Mouse (Mus musculus): Measurements from ENCODE around the gene BC004004. TPM values are rescaled to one million over a fixed set of nuclear protein-coding genes. Genes with fewer than 3 reads are reported as not detected.
"Not testable (repeated sequence)": the region's sequence is repeated elsewhere in the genome, so short reads cannot be mapped to it uniquely, and the experiment has no call there.

The BC004004 gene
- polyA plus RNA-seq, 1 experiment from 2014 or later, result 79.2 TPM

DNA sequence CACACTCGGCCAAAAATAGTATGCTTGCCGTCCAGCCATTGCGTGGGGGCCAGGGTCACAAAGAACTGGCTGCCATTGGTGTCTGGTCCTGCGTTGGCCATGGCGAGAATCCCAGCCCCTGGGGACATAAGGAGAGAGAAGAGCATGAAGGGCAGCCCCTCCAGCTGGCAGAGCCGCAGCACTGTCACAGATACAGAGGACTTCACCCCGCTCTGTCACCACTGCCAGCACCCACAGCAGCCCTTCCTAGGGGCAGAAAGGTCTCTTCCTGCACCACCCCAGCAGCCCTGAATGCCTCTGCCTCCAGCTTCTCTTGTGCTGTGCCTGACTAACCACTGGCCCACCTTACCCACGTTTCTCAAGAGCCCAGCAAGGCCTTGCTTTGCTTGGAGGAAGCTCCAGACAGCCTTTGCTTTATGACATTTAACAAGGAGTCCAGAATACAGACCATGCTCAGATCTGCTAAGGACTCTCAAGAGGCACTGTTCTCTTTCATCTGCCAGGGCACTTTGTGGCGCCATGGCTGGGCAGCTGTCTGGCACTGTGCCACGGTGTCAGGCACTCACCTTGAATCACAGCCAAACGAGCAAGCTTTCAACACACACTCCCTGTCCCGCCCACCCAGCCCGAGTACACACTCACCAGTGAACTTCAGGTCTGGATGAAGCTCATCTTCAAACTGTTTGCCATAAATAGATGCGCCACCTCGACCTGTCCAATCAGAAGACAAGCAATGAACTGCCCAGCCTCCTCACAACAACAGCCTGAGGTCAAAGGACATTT, 16.8 kb upstream of the BC004004 start:
- Histone ChIP-seq H3K36me3 (peaks cover 65% of the 10 kb centered on the region), H3K27ac (peak overlapping the region; percentile 80)
- 71% methylated on average over 15 of the region's 15 CpGs for WGBS

DNA sequence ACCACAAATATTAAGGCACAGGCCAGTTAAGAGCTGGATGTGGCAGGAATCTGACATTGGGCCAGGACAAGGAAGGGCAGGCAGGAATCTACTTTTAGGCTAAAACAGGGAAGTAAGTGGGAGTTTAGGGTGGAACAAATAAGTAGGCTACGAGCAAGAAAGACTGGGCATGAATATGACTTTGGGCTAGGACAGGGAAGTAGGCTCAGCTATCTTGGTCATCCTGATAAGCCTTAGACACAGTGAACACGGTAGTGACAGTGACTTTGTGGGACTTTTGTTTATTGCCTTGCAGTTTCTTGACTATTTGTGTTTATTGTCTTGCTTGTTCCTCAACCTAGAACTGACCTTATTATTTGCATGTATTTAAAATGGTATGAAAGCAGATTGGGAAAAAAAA, 15.4 kb upstream of the BC004004 start:
- no peak for DNase-seq (ENCODE audit: low spot score)
- Histone ChIP-seq H3K4me3 (no peak overlapping the region), H3K27ac (peak overlapping the region; percentile 77), H3K36me3 (peaks cover 78% of the 10 kb centered on the region), H3K9me3 (no peaks in the 10 kb centered on the region), H3K4me1 (peaks cover 86% of the 10 kb centered on the region), H3K27me3 (ENCODE audit: insufficient read depth, poor library complexity, severe bottlenecking) (no peaks in the 10 kb centered on the region)
- 68% methylated on average over 2 of the region's 2 CpGs for WGBS

More for the DNA sequence above, 16.8 kb upstream of the BC004004 start:
- H3K4me1 ChIP-seq, result peaks cover 77% of the 10 kb centered on the region
- H3K9me3 ChIP-seq, result no peaks in the 10 kb centered on the region
- H3K27me3 ChIP-seq (ENCODE audit: insufficient read depth, poor library complexity, severe bottlenecking), result no peaks in the 10 kb centered on the region
- DNase-seq (ENCODE audit: low spot score), result peak; percentile 88
- H3K4me3 ChIP-seq, result peak overlapping the region; percentile 25

GRCm38 (mm10) chr17:29253684-29254083, 14.9 kb upstream of the BC004004 start:
- H3K27me3 ChIP-seq (ENCODE audit: insufficient read depth, poor library complexity, severe bottlenecking), result no peaks in the 10 kb centered on the region
- WGBS, result 48% methylated on average over 9 of the region's 9 CpGs
- H3K27ac ChIP-seq, result peak overlapping the region; percentile 77
- no peak for DNase-seq (ENCODE audit: low spot score)
- 0 out of 2 replicates have a peak overlapping the region, but pooled peaks have one; percentile 17 for H3K4me3 ChIP-seq
- H3K9me3 ChIP-seq, result no peaks in the 10 kb centered on the region
- peaks cover 83% of the 10 kb centered on the region for H3K36me3 ChIP-seq
- H3K4me1 ChIP-seq, result peaks cover 85% of the 10 kb centered on the region

DNA sequence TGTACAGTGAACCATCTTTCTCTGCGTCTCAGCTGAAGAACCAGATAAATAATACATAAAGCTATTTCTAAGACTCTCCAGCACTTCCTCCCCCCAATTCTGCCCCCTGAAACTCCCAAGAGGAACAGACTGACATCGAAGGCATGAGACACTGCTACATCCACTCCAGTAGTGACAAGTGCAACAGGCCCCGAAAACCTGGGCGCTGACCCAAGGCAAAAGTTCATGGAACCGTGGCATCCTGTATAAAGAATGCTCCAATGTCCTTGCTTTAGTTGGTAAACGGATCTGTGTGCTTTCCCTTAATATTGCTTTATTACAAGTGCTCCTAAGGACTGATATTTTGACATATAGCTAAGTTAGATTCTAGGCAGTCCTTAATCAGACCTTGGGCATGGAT, 13.8 kb upstream of the BC004004 start:
- Histone ChIP-seq H3K27ac (peak overlapping the region; percentile 77), H3K4me1 (peaks cover 87% of the 10 kb centered on the region)
- WGBS, result 93% methylated on average over 6 of the region's 6 CpGs

DNA sequence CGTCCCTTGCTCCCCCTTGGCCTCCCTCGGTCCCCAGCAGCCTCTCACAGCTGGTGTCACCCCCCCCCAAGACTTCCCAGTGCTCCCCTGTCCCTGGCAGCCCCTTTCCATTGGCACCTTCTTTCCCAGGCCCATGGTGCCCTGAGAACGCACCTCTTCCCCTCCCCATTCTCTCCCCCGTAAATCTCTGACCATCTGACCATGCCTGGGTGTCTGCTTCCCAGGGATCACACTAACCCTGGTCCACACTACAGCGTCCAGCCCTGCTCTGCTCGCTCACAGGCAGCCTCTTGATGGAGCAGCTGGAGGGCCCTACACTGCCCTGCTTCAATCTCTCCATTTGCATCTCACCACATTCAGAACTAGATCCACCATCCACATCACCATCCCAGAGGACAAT, 12.1 kb upstream of the BC004004 start:
- Histone ChIP-seq H3K9me3 (no peaks in the 10 kb centered on the region), H3K27ac (peak overlapping the region; percentile 71), H3K4me3 (no peak overlapping the region), H3K27me3 (ENCODE audit: insufficient read depth, poor library complexity, severe bottlenecking) (no peaks in the 10 kb centered on the region), H3K4me1 (peaks cover 77% of the 10 kb centered on the region), H3K36me3 (peaks cover 87% of the 10 kb centered on the region)
- WGBS, result 56% methylated on average over 6 of the region's 6 CpGs
- no peak for DNase-seq (ENCODE audit: low spot score)

More for the DNA sequence above, 13.8 kb upstream of the BC004004 start:
- not testable (repeated sequence) for H3K4me3 ChIP-seq; H3K27me3 ChIP-seq (ENCODE audit: insufficient read depth, poor library complexity, severe bottlenecking); H3K9me3 ChIP-seq; DNase-seq (ENCODE audit: low spot score)
- H3K36me3 ChIP-seq, result peaks cover 88% of the 10 kb centered on the region

GRCm38 (mm10) chr17:29257001-29257511, 11.5 kb upstream of the BC004004 start:
- DNase-seq (ENCODE audit: low spot score), result peak; percentile 85
- H3K27me3 ChIP-seq (ENCODE audit: insufficient read depth, poor library complexity, severe bottlenecking), result no peaks in the 10 kb centered on the region
- H3K4me1 ChIP-seq, result peaks cover 77% of the 10 kb centered on the region
- no peaks in the 10 kb centered on the region for H3K9me3 ChIP-seq
- no peak overlapping the region for H3K4me3 ChIP-seq
- peaks cover 86% of the 10 kb centered on the region for H3K36me3 ChIP-seq
- H3K27ac ChIP-seq, result peak overlapping the region; percentile 71
- 58% methylated on average over 10 of the region's 10 CpGs for WGBS

DNA sequence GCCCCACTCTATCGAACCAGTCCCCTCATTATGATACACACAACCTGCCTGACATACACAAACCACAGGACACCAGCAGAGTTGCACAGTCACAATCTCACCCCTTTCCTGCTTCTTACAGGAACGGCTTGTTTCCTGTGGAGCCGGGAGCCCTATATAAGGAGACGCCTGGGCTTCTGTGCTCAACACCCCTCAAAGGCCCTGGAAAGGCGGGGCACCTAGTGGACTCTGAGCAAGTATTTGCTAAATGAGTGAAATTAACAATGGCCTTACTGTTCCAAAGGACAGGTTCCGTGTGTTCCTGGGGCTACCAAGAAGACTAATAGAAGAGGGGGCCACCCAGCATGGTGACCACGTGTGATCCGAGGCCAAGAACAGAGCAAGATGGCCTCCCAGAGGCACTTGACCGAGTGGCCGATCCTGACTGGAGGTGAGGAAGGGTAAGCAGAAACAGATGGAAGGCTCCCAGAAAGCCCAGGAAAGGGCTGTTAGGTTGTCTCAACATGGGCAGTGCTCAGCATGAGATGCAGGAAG, 10.5 kb upstream of the BC004004 start:
- WGBS, result 85% methylated on average over 10 of the region's 10 CpGs
- H3K36me3 ChIP-seq, result peaks cover 76% of the 10 kb centered on the region
- no peak overlapping the region for H3K4me3 ChIP-seq

GRCm38 (mm10) chr17:29258921-29259320, 9.7 kb upstream of the BC004004 start:
- H3K4me1 ChIP-seq, result peaks cover 73% of the 10 kb centered on the region

More for the DNA sequence above, 10.5 kb upstream of the BC004004 start:
- Histone ChIP-seq H3K27me3 (ENCODE audit: insufficient read depth, poor library complexity, severe bottlenecking) (no peaks in the 10 kb centered on the region), H3K9me3 (no peaks in the 10 kb centered on the region), H3K27ac (peak overlapping the region; percentile 71; the same call in 1 of the 2 replicates), H3K4me1 (peaks cover 78% of the 10 kb centered on the region)
- DNase-seq (ENCODE audit: low spot score), result no peak

GRCm38 (mm10) chr17:29259489-29259888, 9.1 kb upstream of the BC004004 start:
- H3K9me3 ChIP-seq, result no peaks in the 10 kb centered on the region
- no peaks in the 10 kb centered on the region for H3K27me3 ChIP-seq (ENCODE audit: insufficient read depth, poor library complexity, severe bottlenecking)
- H3K36me3 ChIP-seq, result peaks cover 66% of the 10 kb centered on the region
- H3K4me3 ChIP-seq, result no peak overlapping the region
- WGBS, result 3% methylated on average over 3 of the region's 3 CpGs
- DNase-seq (ENCODE audit: low spot score), result peak; percentile 90
- no peak overlapping the region for H3K27ac ChIP-seq
- H3K4me1 ChIP-seq, result peaks cover 72% of the 10 kb centered on the region

More at GRCm38 (mm10) chr17:29258921-29259320, 9.7 kb upstream of the BC004004 start:
- H3K36me3 ChIP-seq, result peaks cover 71% of the 10 kb centered on the region
- no peak overlapping the region for H3K27ac ChIP-seq
- no peak overlapping the region for H3K4me3 ChIP-seq
- no peaks in the 10 kb centered on the region for H3K27me3 ChIP-seq (ENCODE audit: insufficient read depth, poor library complexity, severe bottlenecking)
- DNase-seq (ENCODE audit: low spot score), result no peak
- WGBS, result 93% methylated on average over 2 of the region's 2 CpGs
- no peaks in the 10 kb centered on the region for H3K9me3 ChIP-seq

GRCm38 (mm10) chr17:29260501-29260900, 8.1 kb upstream of the BC004004 start:
- Histone ChIP-seq H3K4me1 (peaks cover 65% of the 10 kb centered on the region), H3K4me3 (no peak overlapping the region), H3K9me3 (no peaks in the 10 kb centered on the region), H3K36me3 (peaks cover 58% of the 10 kb centered on the region), H3K27ac (no peak overlapping the region), H3K27me3 (ENCODE audit: insufficient read depth, poor library complexity, severe bottlenecking) (no peaks in the 10 kb centered on the region)
- 89% methylated on average over 15 of the region's 15 CpGs for WGBS
- DNase-seq (ENCODE audit: low spot score), result no peak

- Histone ChIP-seq H3K27ac (peak overlapping the region; percentile 56; the same call in 1 of the 2 replicates), H3K36me3 (peaks cover 48% of the 10 kb centered on the region), H3K4me1 (peaks cover 53% of the 10 kb centered on the region), H3K9me3 (no peaks in the 10 kb centered on the region), H3K27me3 (ENCODE audit: insufficient read depth, poor library complexity, severe bottlenecking) (no peaks in the 10 kb centered on the region), H3K4me3 (peak overlapping the region; percentile 90; the same call in 1 of the 2 replicates)
- DNase-seq (ENCODE audit: low spot score), result no peak
- 91% methylated on average over 22 of the region's 22 CpGs for WGBS
Observed at GRCm38 (mm10) chr17:29261603-29262258, 6.9 kb upstream of the BC004004 start.

DNA sequence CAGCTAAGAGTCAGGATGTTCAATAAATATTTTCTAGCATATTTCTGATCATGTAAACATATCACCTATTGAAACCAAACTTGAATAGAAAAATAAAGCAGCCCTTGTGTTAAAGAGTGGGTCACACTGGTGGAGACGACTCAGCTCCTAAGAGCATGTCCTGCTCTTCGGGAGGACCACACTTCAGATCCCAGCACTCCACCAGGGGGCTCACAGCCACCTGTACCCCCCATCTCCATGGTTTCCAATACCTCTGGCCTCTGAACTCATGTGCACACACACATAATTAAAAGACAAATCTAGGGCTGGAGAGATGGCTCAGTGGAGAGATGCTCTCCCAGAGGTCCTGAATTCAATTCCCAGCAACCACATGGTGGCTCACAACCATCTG, 6.3 kb upstream of the BC004004 start:
- Histone ChIP-seq H3K27ac (no peak overlapping the region), H3K27me3 (ENCODE audit: insufficient read depth, poor library complexity, severe bottlenecking) (no peaks in the 10 kb centered on the region), H3K36me3 (peaks cover 45% of the 10 kb centered on the region), H3K4me3 (peak overlapping the region; percentile 90), H3K9me3 (no peaks in the 10 kb centered on the region), H3K4me1 (peaks cover 47% of the 10 kb centered on the region)
- WGBS, result 70% methylated on average over 2 of the region's 2 CpGs
- no peak for DNase-seq (ENCODE audit: low spot score)

DNA sequence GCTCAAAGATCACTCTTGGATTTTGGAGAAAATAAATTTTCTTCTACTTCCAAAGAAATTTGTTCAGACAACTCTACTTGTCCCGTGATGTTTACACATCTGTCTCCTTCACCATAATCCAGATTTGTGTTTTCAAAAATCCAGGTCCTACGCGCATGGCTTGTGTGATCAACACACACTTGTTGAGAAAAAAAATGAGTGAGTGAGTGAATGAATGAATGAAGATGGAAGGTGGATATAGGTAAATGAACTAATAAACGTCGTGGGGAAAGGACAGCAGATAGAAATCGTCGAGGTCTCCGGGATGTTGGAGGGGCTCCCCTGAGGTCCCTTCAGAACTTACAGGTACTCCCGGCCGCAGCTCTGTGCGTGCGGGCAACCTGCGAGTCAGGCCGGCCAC, 5.2 kb upstream of the BC004004 start:
- Histone ChIP-seq H3K9me3 (no peaks in the 10 kb centered on the region), H3K36me3 (peaks cover 33% of the 10 kb centered on the region), H3K4me1 (peaks cover 36% of the 10 kb centered on the region), H3K27ac (peak overlapping the region; percentile 99), H3K27me3 (ENCODE audit: insufficient read depth, poor library complexity, severe bottlenecking) (no peaks in the 10 kb centered on the region), H3K4me3 (peak overlapping the region; percentile 90)
- DNase-seq (ENCODE audit: low spot score), result no peak
- under 1% methylated on average over 14 of the region's 14 CpGs for WGBS
